Mouse (Mus musculus): Measurements from ENCODE around the gene Cyp4a10.
"Not testable (repeated sequence)": the region's sequence is repeated elsewhere in the genome, so short reads cannot be mapped to it uniquely, and the experiment has no call there.

- TF ChIP-seq POLR2A (IDR thresholded peaks at IDR 0.05; ENCODE audit: low read depth, low read length) = not testable (repeated sequence)
- TF ChIP-seq CTCF (conservative IDR thresholded peaks at IDR 0.05; ENCODE audit: insufficient read depth, insufficient read length, low read depth, low read length) = peak; percentile 19; the same call in 1 of the 2 replicates
Observed at GRCm38 (mm10) chr4:115476051-115476450, 42.0 kb upstream of the Cyp4a10 start.
